Mouse (Mus musculus) bone marrow, adult 2 months (tissue): ENCODE results near the gene Mrvi1.

ENCODE experiments used
- CTCF ChIP-seq: fragments of 200-500 bp; IDR thresholded peaks from 2 replicates; pipeline ENCODE4 v1.5.1; 2011; ENCODE audit warnings: low read length, control low read depth; ENCODE audit not compliant: control insufficient read depth, insufficient read depth
- POLR2A ChIP-seq: fragments of 200-500 bp; IDR thresholded peaks from 2 replicates; pipeline ENCODE4 v1.6.1; 2011; ENCODE audit warnings: low read depth, mild to moderate bottlenecking, control low read depth, low read length, borderline replicate concordance; ENCODE audit not compliant: control insufficient read depth

DNA sequence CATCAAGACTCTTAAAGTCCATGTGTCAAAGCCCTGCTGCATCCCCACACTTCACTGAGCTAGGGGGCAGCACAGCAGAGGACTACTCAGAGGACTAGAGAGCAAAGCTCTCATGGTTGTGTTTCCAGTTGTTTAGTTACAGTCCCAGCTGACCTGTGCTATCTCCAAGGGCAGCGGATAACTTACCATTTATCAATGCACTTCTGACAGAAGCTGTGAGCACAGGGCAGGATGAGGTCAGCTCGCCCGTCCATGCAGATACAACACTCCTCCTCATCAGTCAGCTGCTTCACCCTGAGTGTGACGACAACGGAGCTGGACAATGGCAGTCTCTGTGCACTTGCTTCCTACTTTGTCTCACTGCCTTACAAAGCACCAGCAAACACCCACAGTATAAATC, 161.2 kb downstream of the Mrvi1 start:
- TF ChIP-seq CTCF, result no peak
- no peak for TF ChIP-seq POLR2A
